Mouse (Mus musculus): Measurements from ENCODE around the gene Cntn4.

The Cntn4 gene

GRCm38 (mm10) chr6:106675581-106675980, 998.1 kb downstream of the Cntn4 start:
- no peak for DNase-seq

- DNase-seq: peak; percentile 38 to 64
These were observed 1024.5 kb downstream of the Cntn4 start for GRCm38 (mm10) chr6:106701931-106702330.

DNA sequence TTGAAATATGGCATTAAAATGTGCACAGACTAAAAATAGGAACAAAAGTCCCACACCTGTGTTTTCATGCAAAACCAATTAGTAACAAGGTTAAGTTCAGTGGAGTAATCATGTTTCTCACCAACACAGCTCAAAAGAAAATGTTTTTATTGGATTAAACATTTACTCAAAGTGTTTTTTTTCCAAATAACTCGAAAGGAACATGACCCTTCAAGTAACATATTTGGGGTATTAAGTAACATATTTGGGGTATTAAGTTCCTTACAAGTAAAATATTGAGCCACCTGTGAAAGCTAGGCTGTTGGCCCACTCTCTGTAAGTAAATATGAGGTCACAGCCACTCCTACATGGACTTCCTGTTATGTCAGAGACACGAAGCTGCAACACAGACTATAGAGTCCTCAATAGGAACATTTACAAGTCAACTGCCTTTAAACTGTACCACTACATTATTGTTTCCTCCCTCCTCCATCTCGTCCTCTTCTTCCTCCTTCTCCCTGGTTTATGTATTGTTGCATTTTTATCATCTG, 1028.1 kb downstream of the Cntn4 start:
- peak; percentile 3 to 33 for DNase-seq

DNA sequence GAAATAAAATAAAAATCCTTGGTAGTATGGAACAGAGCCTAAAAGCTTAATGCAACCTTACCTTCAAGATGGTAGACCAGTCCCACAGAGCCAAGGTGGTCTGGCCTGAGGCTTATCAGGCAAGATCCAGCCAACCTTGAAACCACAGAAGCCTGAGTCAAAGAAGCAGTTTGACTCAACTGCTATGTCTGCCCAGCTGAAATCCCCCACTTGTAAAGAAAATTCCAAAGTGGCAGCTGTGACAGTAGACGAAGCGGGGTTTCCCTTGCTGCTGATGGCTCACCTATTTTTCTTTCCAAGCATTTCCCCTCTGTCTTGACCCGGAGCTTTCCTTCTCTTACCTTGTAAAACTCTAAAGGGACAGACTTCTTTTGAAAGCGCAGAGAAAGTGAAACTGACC, 1048.2 kb downstream of the Cntn4 start:
- DNase-seq: no peak

- DNase-seq: no peak
These were observed 1048.6 kb downstream of the Cntn4 start for GRCm38 (mm10) chr6:106726078-106726477.

GRCm38 (mm10) chr6:106727703-106728102, 1050.2 kb downstream of the Cntn4 start:
- DNase-seq: no peak

DNA sequence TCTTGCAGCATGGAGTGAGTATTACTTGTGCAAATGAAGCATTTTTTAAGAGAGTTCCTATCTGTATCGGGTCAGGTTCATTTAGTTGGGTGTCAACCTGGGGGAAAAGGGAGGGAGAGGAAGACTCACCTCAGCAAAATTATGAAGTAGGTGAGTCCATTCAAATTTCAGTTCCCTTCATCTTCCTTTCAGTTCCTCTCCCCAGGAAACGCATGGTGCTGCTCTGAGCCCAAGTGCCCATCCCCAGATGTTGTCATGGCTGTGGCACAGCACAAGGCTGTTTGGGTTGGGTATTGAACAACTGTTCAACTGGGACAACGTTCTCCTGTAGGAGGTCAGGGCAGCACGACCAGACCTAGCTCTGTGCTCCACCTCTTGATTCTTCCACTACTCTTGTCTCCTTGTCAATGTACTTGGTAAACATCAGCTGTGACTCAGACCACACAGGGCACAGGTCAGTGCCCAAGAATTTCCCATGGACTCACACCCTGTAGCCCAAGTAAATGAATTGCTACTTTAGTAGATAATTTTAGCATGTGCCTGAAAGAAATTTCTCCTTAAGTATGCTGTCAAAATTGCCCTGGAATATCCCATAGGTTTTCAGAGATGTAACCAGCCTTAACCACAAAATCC, 1052.3 kb downstream of the Cntn4 start:
- DNase-seq: peak; percentile 9 to 47

GRCm38 (mm10) chr6:106732563-106732962, 1055.1 kb downstream of the Cntn4 start:
- no peak for DNase-seq

- DNase-seq: no peak
These were observed 1060.8 kb downstream of the Cntn4 start for GRCm38 (mm10) chr6:106738229-106738628.

- no peak for DNase-seq
These were observed 1062.9 kb downstream of the Cntn4 start for GRCm38 (mm10) chr6:106740244-106740825.

- DNase-seq: no peak
These were observed 1066.2 kb downstream of the Cntn4 start for GRCm38 (mm10) chr6:106743556-106744233.

DNA sequence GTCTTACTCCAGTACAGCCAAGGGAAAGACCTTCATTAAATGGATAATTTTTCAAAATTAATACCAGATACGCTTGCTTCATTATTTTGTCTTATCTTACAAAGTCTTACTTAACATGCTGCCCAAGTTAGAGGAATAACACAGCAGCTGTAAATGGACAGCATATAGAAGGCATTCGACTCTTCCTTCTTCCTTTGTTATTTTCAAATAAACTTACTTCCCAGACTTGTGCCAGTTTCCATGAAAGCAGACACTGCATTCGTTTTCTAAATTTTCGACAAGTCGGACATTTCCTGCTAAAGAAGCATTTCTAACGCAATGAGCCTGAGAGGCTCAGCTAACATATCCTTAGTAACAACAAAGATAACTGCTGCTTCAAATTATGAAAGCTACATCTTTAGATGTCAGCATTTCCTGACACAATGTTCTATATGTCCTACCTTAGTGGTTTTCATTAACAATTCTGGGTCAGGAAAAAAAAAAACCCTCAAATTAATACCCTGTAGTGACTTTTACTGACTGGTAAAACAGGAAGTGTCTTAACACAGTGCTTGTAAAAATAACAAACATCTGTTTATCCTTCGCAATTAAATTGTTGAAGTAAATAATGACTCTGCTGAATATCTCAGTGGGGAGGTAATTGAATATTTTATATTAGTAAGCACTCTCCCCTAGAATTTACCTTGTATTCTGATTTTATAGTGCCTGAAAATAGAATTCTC, 1068.4 kb downstream of the Cntn4 start:
- no peak for DNase-seq

DNA sequence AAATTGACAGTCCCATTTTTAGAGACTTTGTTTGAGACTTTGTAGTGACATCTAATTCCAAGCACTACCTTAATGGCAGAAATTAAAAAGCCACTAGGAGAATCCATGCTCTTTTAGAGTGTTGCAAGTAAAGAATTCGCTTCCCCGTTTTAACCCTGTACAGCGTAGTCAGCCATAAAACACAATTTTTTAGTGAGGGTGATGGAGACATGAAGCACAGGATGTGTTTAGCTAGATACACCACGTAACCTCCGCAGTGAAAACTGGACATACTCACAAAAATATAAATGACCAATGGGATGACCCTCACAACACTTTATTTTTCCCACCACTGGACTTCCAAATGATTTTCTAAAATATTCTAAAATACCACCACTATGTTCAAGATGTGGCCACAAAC, 1069.8 kb downstream of the Cntn4 start:
- no peak for DNase-seq

- DNase-seq: no peak
These were observed 1070.3 kb downstream of the Cntn4 start for GRCm38 (mm10) chr6:106747804-106748203.

Measured in kidney, postnatal 25 days (tissue).